Mouse (Mus musculus) liver, adult 2 months (tissue): ENCODE measurements around the gene Rab10.

Experiments used
- CTCF ChIP-seq: fragments of 200-500 bp; IDR thresholded peaks from 2 replicates; pipeline ENCODE4 v1.5.1; 2011; ENCODE audit warnings: low read depth, low read length, control low read depth
- POLR2A ChIP-seq: fragments of 200-500 bp; IDR thresholded peaks from 2 replicates; pipeline ENCODE4 v1.6.1; 2011; ENCODE audit warnings: low read length, control low read depth; ENCODE audit not compliant: insufficient read depth; ENCODE audit errors: extremely low read depth

DNA sequence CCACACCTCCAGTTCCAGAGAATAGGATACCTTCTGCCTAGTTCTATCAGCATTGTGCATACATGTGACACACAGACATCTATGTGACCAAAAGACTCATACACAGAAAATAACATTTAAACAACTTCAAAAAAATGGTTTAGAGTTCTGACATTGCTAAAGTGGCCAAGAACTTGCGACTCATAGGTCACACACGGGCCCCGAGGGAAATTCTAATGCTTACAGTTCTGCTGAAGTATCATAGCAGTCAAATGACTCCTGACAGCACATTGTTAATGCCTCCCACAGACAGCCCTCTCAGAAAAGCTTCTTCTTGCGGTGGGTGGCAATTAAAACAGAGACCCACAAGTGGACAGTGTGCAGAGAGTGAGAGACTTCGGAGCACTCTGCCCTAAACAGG lies 35.3 kb upstream of the Rab10 start:
- TF ChIP-seq CTCF (no peak), POLR2A (no peak)
